Mouse (Mus musculus) neural tube, embryonic 12.5 days (tissue): ENCODE results near the gene Gpr132. TPM values are rescaled to one million over a fixed set of nuclear protein-coding genes. Genes with fewer than 3 reads are reported as not detected.
"Not testable (repeated sequence)": the region's sequence is repeated elsewhere in the genome, so short reads cannot be mapped to it uniquely, and the experiment has no call there.

Experiments
- ATAC-seq: fragments of 200-750 bp; cut with Nextera tagmentation; 2 replicates; pipeline ENCODE4 v1.8.0; 2017; ENCODE audit warnings: low read depth, mild to moderate bottlenecking, moderate TSS enrichment, moderate library complexity; ENCODE audit not compliant: low FRiP score
- H3K27ac ChIP-seq: fragments of 300-500 bp; sonication (generic); 2 replicates; pipeline ENCODE4 v1.5.1; 2016
- H3K27me3 ChIP-seq: fragments of 300-500 bp; sonication (generic); replicated peaks from 2 replicates; pipeline ENCODE4 v1.6.1; 2016; ENCODE audit warnings: mild to moderate bottlenecking
- H3K36me3 ChIP-seq: fragments of 300-500 bp; sonication (generic); 2 replicates; pipeline ENCODE4 v1.6.1; 2016; ENCODE audit warnings: mild to moderate bottlenecking
- H3K4me1 ChIP-seq: fragments of 300-500 bp; sonication (generic); 2 replicates; pipeline ENCODE4 v1.6.1; 2016
- H3K4me2 ChIP-seq: fragments of 300-500 bp; sonication (generic); replicated peaks from 2 replicates; pipeline ENCODE4 v1.6.1; 2016; ENCODE audit warnings: mild to moderate bottlenecking
- H3K4me3 ChIP-seq: fragments of 300-500 bp; sonication (generic); 2 replicates; pipeline ENCODE4 v1.5.1; 2016
- H3K9ac ChIP-seq: fragments of 300-500 bp; sonication (generic); 2 replicates; pipeline ENCODE4 v1.6.1; 2016; ENCODE audit warnings: mild to moderate bottlenecking
- H3K9me3 ChIP-seq: fragments of 300-500 bp; sonication (generic); 2 replicates; pipeline ENCODE4 v1.6.1; 2016; ENCODE audit warnings: mild to moderate bottlenecking
- WGBS: fragments of 180-500 bp; shearing (Covaris S2); methylation state at CpG from one replicate; pipeline ENCODE4 v1.1.7; 2016; 5-methylcytosine and 5-hydroxymethylcytosine counted together
- polyA plus RNA-seq: library from polyadenylated mRNA; unstranded; fragments of >200 nt; fragmentation: Nextera tagmentation; extraction: Ambion mirVana; gene quantifications from 2 replicates; pipeline ENCODE4 v1.2.1, GENCODE M21; 2016

The Gpr132 gene
- polyA plus RNA-seq, 1 experiment from 2014 or later = not detected

DNA sequence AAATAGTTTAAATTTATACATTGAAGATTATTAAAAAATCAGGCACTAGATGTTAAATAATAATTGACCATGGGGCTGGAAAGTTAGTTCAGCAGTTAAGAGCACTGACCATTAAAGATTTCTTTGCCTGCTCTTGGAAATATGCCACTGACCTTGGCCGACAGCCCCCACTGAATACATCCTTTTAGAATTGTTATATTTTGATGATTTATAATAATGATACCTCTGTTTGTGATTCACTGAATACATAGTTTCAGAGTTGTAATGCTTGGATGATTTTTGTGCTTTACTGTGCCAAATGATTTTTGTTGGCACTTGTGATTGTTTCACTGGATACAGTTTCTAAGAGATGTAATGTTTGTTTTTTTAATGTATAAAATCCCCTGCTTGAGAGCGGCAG is 25.9 kb downstream of the Gpr132 start:
- H3K36me3 ChIP-seq, ATAC-seq, H3K4me2 ChIP-seq, H3K27ac ChIP-seq, H3K4me1 ChIP-seq, H3K9me3 ChIP-seq, H3K27me3 ChIP-seq, H3K9ac ChIP-seq, H3K4me3 ChIP-seq: not testable (repeated sequence)
- WGBS = 91% methylated on average over 2 of the region's 2 CpGs

DNA sequence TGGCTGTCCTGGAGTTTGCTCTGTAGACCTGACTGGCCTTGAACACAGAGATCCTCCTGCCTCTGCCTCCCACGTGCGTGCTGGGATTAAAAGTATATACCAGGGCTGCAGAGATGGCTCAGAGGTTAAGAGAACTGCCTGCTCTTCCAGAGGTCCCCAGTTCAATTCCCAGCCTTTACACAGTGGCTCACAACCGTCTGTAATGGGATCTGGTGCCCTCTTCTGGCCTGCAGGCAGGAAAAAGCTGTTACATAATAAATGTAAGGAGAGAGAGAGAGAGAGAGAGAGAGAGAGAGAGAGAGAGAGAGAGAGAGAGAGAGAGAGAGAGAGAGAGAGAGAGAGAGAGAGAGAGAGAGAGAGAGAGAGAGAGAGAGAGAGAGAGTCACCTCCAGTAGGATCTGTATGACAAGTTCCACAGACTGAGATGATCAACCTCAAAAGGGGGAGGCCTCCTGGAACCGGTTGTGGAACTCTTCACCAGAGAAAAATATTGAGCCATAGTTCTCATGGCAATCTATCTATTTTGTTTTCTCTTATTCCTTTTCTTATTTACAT is 26.6 kb downstream of the Gpr132 start:
- not testable (repeated sequence) for ATAC-seq, H3K4me2 ChIP-seq, H3K27ac ChIP-seq, H3K4me3 ChIP-seq, H3K27me3 ChIP-seq, H3K9me3 ChIP-seq, H3K4me1 ChIP-seq, H3K36me3 ChIP-seq, H3K9ac ChIP-seq
- 64% methylated on average over 4 of the region's 4 CpGs for WGBS

DNA sequence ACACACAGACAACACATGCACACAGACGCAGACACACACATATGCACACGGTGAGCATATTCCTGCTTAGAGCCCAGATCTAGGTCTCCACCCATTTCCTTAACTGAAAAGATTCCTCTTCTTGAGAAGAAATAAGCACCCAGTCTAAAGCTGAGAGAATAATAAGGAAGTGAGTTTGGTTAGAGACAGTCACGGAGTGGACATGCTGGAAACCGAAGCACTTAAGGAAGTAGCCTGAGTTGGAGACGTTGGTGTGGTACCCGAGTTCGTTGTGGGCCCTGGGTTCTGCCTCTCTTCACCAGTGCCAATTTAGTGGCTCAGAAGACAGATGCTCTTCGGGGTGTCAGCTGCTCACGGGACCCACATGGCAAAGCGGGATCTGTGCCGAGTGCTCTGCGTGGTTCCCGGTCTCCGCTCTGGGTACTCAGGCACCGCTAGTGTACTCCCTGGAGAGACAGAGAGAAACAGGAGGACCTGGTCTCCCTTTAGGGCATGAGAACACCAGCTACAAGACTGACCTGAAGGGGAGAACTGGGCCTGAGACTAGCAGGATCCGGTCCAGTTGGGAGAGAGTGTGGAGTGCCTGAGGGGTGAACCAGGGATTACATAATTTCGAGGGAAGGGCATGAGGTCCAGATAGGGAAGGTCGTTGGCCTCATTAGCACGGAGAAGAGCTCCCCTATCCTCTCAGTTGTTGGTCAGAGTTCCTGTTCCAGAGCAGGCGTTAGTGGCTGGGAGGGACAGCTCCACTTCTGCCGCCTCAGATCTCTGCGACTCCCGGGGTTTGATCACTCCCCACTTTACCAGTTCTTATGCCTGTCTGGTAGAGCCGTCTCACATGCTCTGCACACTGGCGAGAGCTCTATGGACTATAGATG is 27.6 kb downstream of the Gpr132 start:
- WGBS = 78% methylated on average over 25 of the region's 25 CpGs
- no peak for ATAC-seq
- H3K36me3 ChIP-seq = no peaks in the 10 kb centered on the region
- H3K4me1 ChIP-seq = no peaks in the 10 kb centered on the region
- no peak overlapping the region for H3K27ac ChIP-seq
- H3K27me3 ChIP-seq = no peaks in the 10 kb centered on the region
- H3K9me3 ChIP-seq = no peaks in the 10 kb centered on the region
- no peak overlapping the region for H3K9ac ChIP-seq
- no peak overlapping the region for H3K4me3 ChIP-seq
- H3K4me2 ChIP-seq = no peak overlapping the region

DNA sequence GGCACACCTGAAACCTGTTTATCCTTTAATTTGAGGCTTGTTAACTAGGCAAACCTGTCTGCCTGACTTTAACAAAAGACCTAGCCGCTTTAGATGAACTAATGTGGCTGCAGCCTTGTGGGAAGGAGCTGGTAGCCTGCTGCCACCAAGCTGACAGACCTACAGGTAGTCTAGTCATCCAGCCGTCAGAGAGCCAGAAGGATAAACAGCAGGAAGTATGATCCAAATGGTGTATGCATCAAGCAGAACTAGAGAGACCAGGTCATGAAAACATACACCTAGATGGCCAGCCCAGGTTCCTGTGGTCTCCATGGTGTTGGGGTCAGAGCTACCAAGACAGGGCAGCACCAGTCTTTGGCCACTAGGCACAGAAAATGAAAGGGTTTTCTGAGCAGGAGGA is 33.0 kb downstream of the Gpr132 start:
- Histone ChIP-seq H3K9ac (no peak overlapping the region), H3K27me3 (no peaks in the 10 kb centered on the region), H3K4me3 (no peak overlapping the region), H3K4me1 (peaks cover 13% of the 10 kb centered on the region), H3K9me3 (no peaks in the 10 kb centered on the region), H3K4me2 (no peak overlapping the region), H3K36me3 (peaks cover 12% of the 10 kb centered on the region), H3K27ac (no peak overlapping the region)
- ATAC-seq = no peak
- 73% methylated on average over 2 of the region's 2 CpGs for WGBS

DNA sequence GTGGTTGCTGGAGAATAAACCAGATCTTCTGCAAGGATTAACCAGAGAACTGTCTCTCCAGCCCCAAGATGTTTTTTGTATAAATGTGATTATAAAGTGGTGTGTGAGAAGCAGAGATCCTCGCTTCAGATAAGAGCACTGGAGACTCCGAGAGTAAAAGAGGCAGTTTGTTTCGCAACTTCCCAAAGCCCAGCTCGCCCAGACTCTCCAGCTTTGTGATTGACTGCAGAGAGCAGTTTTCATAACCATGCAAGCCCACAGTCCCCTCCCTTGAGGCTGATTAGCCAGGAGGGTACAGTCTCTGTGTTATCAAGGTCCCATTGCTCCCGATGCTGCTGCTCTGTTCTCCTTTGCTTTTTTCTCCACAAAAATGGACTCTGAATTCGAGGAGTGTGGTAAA is 34.5 kb downstream of the Gpr132 start:
- H3K9me3 ChIP-seq = no peaks in the 10 kb centered on the region

DNA sequence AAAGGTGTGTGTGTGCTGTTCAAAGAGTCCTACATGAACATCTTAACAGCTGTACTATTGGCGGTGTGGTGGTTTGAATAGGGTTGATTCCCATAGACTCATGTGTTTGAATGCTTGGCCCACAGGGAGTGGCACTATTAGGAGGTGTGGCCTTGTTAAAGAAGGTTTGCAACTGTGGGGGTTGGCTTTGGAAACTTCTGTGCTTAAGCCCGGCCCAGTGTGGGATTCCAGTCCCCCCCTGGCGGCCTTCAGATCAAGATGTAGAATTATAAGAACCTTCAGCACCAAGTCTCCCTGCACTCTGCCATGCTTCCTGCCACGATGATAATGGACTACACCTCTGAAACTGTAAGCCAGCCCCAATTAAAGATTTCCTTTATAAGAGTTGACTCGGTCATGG is 35.6 kb downstream of the Gpr132 start:
- Histone ChIP-seq H3K4me2 (no peak overlapping the region), H3K4me1 (peaks cover 24% of the 10 kb centered on the region), H3K4me3 (no peak overlapping the region), H3K36me3 (peaks cover 16% of the 10 kb centered on the region), H3K27ac (no peak overlapping the region), H3K9me3 (no peaks in the 10 kb centered on the region), H3K9ac (no peak overlapping the region), H3K27me3 (no peaks in the 10 kb centered on the region)
- WGBS = 93% methylated on average over 5 of the region's 5 CpGs
- no peak for ATAC-seq

More for the DNA sequence above, 34.5 kb downstream of the Gpr132 start:
- H3K27me3 ChIP-seq = no peaks in the 10 kb centered on the region
- H3K27ac ChIP-seq = no peak overlapping the region
- no peak for ATAC-seq
- H3K4me2 ChIP-seq = no peak overlapping the region
- no peak overlapping the region for H3K9ac ChIP-seq
- 92% methylated on average over 6 of the region's 6 CpGs for WGBS
- no peak overlapping the region for H3K4me3 ChIP-seq
- H3K4me1 ChIP-seq = peaks cover 14% of the 10 kb centered on the region
- H3K36me3 ChIP-seq = peaks cover 12% of the 10 kb centered on the region

DNA sequence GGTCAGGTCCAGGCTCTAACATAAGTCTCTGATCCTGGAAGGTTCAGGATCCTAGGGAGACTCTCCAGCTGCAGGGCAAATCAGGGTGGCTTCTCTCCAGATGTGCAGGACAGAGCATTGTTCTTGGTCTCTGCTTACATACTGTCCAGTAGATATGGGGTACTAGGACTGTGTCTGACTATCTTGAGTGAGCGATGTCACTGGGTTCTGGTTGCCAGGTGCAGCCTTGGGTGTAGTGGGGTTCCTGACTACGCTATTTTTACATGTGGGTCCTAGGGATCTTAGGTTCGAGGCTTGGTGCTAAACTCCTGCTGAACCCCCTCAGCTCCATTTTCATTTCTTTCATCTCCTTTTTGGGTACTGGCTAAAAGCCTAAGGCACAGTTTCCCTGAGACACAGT is 37.5 kb downstream of the Gpr132 start:
- WGBS = 91% methylated on average over 3 of the region's 3 CpGs
- ATAC-seq = no peak
- peaks cover 29% of the 10 kb centered on the region for H3K36me3 ChIP-seq
- H3K27ac ChIP-seq = no peak overlapping the region
- H3K27me3 ChIP-seq = no peaks in the 10 kb centered on the region
- peak overlapping the region; percentile 80 for H3K4me2 ChIP-seq
- peak overlapping the region; percentile 71 for H3K9ac ChIP-seq
- H3K4me1 ChIP-seq = peaks cover 38% of the 10 kb centered on the region
- H3K4me3 ChIP-seq = peak overlapping the region; percentile 96
- H3K9me3 ChIP-seq = no peaks in the 10 kb centered on the region

DNA sequence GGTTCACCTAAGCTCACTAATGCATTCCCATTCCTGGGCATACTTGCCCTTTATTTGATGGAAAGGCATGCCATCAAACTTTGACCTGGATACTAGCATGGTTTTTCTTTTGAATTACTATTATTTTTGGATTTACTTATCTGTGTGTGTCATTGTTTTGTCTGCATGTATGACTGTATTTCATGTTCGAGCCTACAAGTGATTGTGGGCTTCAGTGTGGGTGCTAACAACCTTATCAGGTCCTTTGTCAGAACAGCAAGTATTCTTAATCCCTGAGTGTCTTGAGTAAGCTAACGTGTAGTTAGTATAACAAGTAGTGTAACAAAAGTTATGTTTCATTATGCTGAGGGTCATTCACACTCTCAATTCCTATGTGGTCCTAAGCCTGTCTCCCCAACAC is 37.9 kb downstream of the Gpr132 start:
- no peaks in the 10 kb centered on the region for H3K9me3 ChIP-seq
- 42% methylated on average over 2 of the region's 2 CpGs for WGBS
- no peaks in the 10 kb centered on the region for H3K27me3 ChIP-seq
- peaks cover 31% of the 10 kb centered on the region for H3K36me3 ChIP-seq
- H3K9ac ChIP-seq = peak overlapping the region; percentile 71
- peak overlapping the region; percentile 96 for H3K4me3 ChIP-seq
- peak overlapping the region; percentile 33; the same call in 1 of the 2 replicates for H3K27ac ChIP-seq
- H3K4me2 ChIP-seq = peak overlapping the region; percentile 80
- ATAC-seq = no peak
- H3K4me1 ChIP-seq = peaks cover 41% of the 10 kb centered on the region

DNA sequence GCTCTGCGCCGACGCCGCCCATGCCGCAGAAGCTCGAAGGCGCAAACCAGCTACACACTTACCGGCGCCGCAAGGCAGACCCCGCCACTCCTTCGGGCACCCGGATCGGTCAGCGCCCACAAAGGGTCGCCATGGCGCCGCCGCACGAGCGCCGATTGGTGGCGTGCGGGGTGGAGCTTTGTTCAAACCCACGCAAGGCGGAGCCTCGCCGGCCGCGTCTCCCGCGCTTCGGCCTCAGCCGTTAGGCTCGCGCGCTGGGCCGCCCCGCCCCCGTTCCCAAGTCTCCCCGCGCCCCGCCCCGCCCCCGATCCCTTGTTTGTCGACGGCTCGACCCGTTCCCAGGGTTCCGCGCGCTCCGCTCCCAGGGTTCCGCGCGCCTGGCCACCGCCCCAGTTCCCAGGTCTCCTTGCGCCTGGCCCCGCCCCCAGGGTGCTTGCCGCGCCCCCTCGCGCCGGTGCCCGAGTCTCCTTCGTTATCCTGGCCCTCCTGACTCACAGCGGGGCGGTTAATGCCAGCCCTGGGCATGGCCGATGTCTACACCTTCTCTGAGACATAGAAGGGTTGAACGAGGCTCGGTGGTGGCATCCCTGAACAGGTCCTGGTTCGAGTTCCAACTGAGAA is 38.7 kb downstream of the Gpr132 start, which contains the start of gene Cdca4:
Gene Cdca4, minus strand, starts transcription at position 180 of the 621 bp plus-strand sequence.
- Histone ChIP-seq H3K27ac (peak within 1 kb of the TSS; percentile 75), H3K27me3 (no peaks in the 10 kb centered on the region), H3K9me3 (no peaks in the 10 kb centered on the region), H3K4me3 (peak within 1 kb of the TSS; percentile 96), H3K9ac (peak within 1 kb of the TSS; percentile 96), H3K4me2 (peak within 1 kb of the TSS; percentile 80), H3K4me1 (peaks cover 45% of the 10 kb centered on the region), H3K36me3 (peaks cover 39% of the 10 kb centered on the region)
- peak; percentile 96 for ATAC-seq
- WGBS = under 1% methylated on average over 72 of the region's 72 CpGs

DNA sequence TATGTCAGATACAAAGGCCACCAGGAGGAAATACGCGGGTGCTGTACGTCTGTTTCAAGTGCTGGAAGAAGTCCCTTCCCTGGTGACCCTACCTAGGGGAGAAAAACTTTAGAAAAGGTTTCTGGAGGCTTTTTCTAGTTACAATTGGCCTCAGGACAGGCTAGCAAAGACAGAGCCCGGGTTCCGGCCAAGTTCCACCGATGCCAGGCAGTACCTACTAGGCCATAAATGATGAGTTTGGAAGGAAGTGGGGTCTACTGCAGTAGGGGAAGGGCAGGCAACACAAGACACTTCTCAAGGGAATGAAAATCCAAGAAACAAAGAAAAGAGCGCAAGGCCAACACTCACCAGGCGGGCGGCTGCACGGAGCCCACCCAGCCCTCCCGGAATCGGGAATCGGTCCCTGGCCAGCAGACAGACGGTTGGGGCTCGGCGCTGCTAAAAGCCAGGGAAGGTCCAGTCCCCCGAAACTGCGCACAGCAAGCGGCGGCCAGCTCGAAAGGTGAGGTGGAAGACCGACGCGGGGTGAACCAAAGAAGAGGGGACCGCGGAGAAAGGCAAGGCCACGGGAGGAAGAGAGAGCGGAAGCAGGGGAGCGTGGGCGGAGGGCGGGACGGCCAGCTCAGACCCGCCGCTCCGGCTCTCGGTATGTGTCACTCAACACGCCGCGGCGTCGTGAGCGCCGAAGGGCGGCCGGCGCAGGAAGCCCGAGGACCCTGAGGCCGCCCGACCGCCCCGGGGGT is 39.4 kb downstream of the Gpr132 start:
- under 1% methylated on average over 51 of the region's 51 CpGs for WGBS

DNA sequence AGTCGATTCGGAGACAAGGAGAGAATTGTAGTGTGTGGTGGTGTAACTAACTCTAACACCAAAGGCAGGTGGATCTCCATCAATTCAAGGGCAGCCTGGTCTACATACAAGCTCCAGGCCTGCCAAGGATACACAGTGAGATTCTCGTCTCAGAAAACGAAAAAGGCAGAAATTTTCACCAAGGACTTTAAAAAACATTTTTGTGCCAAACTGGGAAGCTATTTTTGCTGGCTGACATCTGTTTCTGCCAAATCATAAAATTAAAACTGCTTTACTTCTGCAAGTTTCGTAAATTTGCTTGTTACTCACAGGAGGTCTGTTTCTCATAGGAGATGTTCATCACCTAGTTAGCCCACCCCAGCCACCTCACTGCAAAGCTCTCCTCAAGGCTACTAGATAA is 42.1 kb downstream of the Gpr132 start:
- WGBS = 92% methylated on average over 5 of the region's 5 CpGs
- Histone ChIP-seq H3K9ac (no peak overlapping the region), H3K9me3 (no peaks in the 10 kb centered on the region), H3K4me2 (peak overlapping the region; percentile 80), H3K4me1 (peaks cover 48% of the 10 kb centered on the region), H3K4me3 (no peak overlapping the region), H3K36me3 (peaks cover 48% of the 10 kb centered on the region), H3K27ac (no peak overlapping the region), H3K27me3 (no peaks in the 10 kb centered on the region)
- no peak for ATAC-seq

More for the DNA sequence above, 39.4 kb downstream of the Gpr132 start:
- Histone ChIP-seq H3K27ac (peak overlapping the region; percentile 75), H3K27me3 (no peaks in the 10 kb centered on the region), H3K9ac (peak overlapping the region; percentile 96), H3K9me3 (no peaks in the 10 kb centered on the region), H3K4me1 (peaks cover 48% of the 10 kb centered on the region), H3K4me2 (peak overlapping the region; percentile 80), H3K36me3 (peaks cover 44% of the 10 kb centered on the region), H3K4me3 (peak overlapping the region; percentile 96)
- peak; percentile 80 for ATAC-seq

DNA sequence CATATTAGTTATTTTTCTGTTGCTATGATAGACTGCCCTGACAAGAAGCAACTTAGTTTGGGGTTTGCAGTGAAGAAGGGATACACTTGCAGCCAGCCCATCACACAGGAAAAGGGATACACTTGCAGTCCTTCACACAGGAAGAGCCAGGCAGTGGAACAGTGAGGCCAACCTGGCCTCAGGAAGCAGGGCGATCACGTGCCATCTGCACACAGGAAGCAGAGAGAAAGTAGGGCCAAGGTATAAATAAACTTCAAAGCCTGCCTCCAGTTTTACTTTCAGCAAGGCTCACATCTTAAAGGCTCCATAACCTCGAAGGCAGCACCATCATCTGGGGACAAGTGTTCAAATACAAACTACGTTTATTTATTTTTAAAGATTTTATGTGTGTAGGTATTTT is 44.8 kb downstream of the Gpr132 start:
- Histone ChIP-seq H3K36me3 (peaks cover 73% of the 10 kb centered on the region), H3K9ac (peak overlapping the region; percentile 29; the same call in 1 of the 2 replicates), H3K27ac (no peak overlapping the region), H3K4me2 (no peak overlapping the region), H3K4me3 (no peak overlapping the region), H3K27me3 (no peaks in the 10 kb centered on the region), H3K4me1 (peaks cover 38% of the 10 kb centered on the region), H3K9me3 (no peaks in the 10 kb centered on the region)
- no peak for ATAC-seq
- WGBS = 84% methylated on average over 4 of the region's 4 CpGs
